Mouse (Mus musculus) fibroblast of lung, adult 2 months (primary cell): ENCODE results near the gene Topbp1.

Source experiments
- DNase-seq: peaks from one replicate; pipeline ENCODE4 v3.0.0-alpha.2; 2011; ENCODE audit warnings: low read depth

Topbp1 gene

GRCm38 (mm10) chr9:103386573-103386972 is 81.6 kb downstream of the Topbp1 start:
- no peak for DNase-seq

- DNase-seq = peak; percentile 77
Observed at GRCm38 (mm10) chr9:103387011-103387653, 82.1 kb downstream of the Topbp1 start.

- DNase-seq = no peak
Observed at GRCm38 (mm10) chr9:103389261-103389660, 84.2 kb downstream of the Topbp1 start.

GRCm38 (mm10) chr9:103391796-103392372 is 86.9 kb downstream of the Topbp1 start:
- DNase-seq = no peak

- DNase-seq = no peak
Observed at GRCm38 (mm10) chr9:103393256-103393655, 88.2 kb downstream of the Topbp1 start.

- peak; percentile 70 for DNase-seq
Observed at GRCm38 (mm10) chr9:103398509-103399157, 93.6 kb downstream of the Topbp1 start.
